Comparison of ENCODE assay signal across 8 mouse cellular contexts in the genomic region with DNA sequence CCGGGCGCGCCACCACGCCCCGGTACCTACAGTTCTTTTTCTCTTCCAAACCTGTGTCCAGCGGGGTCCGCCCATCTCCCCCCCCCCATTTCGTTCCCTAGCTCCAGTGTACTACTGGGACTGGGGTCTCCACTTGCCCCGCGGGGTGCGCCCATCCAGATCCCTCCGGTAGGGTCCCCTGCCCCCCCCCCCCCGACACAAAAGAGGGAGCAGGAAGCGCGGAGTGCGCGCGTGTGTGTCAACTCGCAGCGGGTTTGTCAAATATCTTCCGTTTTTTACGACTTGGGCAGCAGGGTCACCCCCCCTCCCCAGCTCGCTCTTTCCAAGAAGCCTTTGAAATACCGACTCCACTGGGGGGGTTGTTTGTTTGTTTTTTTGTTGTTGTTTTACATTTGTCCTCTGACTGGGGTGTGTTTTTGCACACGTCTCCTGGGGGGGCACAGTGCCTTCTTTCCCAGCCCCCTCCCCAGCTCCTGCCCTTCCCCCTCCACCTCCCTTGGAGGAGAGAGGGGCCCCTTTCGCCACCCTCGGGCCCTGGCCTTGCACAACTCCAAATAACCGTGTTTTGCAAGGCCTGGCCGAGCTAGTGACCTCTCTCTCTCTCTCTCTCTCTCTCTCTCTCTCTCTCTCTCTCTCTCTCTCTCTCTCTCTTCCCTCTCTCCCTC. TPM values are rescaled to one million over a fixed set of nuclear protein-coding genes. Genes with fewer than 3 reads are reported as not detected.
DNase-seq lines count a peak whose midpoint lies in the region; ATAC-seq and TF ChIP-seq lines count a peak whose summit lies in the region.

No protein-coding gene starts in this region.

- peak; percentile 40 to 61 for DNase-seq in adrenal gland, adult 18-20 months (ENCODE audit: low spot score in 2 of 2)
- DNase-seq in adrenal gland, adult 8-10 months = no peak
- DNase-seq in CH12.LX (ENCODE audit: extremely low read depth) = peak; percentile 51
- DNase-seq in lung, postnatal 0 days (ENCODE audit: low spot score) = peak; percentile 87
- no peak for DNase-seq in urinary bladder, adult 18-20 months (ENCODE audit: low spot score in 2 of 2)

- in situ Hi-C loops in CH12.LX (cut with MboI; ENCODE audit: low pct_ligation_motif_present, low pct_unique_long_range_greater_than_20kb, low sequenced_read_pairs) = loop anchor here (5.0 kb wide), 2 partner anchors 34 to 36 kb away; a partner anchor contains a TSS

- TF ChIP-seq EP300 in CH12.LX (IDR thresholded peaks at IDR 0.05; ENCODE audit: low read length) = no peak
- TF ChIP-seq EP300 in lung, postnatal 0 days (IDR thresholded peaks at IDR 0.05) = no peak

- H3K27ac ChIP-seq in CH12.LX (ENCODE audit: insufficient read depth, low read depth) = peak overlapping the region; percentile 80; the same call in 1 of the 2 replicates
- H3K27ac ChIP-seq in embryonic facial prominence, embryonic 12.5 days = peak overlapping the region; percentile 97
- peak overlapping the region; percentile 96 for H3K27ac ChIP-seq in intestine, embryonic 15.5 days
- H3K27ac ChIP-seq in lung, postnatal 0 days (ENCODE audit: low read length) = peak overlapping the region; percentile 95

- dilution Hi-C loops in CH12.LX (cut with MboI; ENCODE audit: extremely low pct_ligation_motif_present, extremely low pct_unique_long_range_greater_than_20kb, low sequenced_read_pairs) = no loop called here

- peak overlapping the region; percentile 72 to 96 (median 91) for H3K4me3 ChIP-seq in CH12.LX (replicated peaks in 1 of 3; ENCODE audit: low read depth in 2 of 3, low read length in 2 of 3, poor library complexity in 1 of 3)
- peak overlapping the region; percentile 96 for H3K4me3 ChIP-seq in embryonic facial prominence, embryonic 12.5 days
- peak overlapping the region; percentile 98 for H3K4me3 ChIP-seq in intestine, embryonic 15.5 days (replicated peaks)
- peak overlapping the region; percentile 78 for H3K4me3 ChIP-seq in lung, postnatal 0 days (ENCODE audit: low read depth, low read length)

- peaks cover 25 to 35% of the 10 kb centered on the region in 2 experiments for H3K36me3 ChIP-seq in CH12.LX (replicated peaks in 1 of 2; ENCODE audit: control insufficient read depth in 1 of 2, insufficient read depth in 1 of 2, low read length in 1 of 2)
- H3K36me3 ChIP-seq in embryonic facial prominence, embryonic 12.5 days = peaks cover 27% of the 10 kb centered on the region
- H3K36me3 ChIP-seq in intestine, embryonic 15.5 days = peaks cover 21% of the 10 kb centered on the region
- H3K36me3 ChIP-seq in lung, postnatal 0 days (ENCODE audit: insufficient read depth, low read length) = peaks cover 12% of the 10 kb centered on the region; the same call in 1 of the 2 replicates

- no peak for TF ChIP-seq CTCF in CH12.LX (conservative IDR thresholded peaks at IDR 0.05 in 1 of 2, IDR thresholded peaks at IDR 0.05 in 1 of 2; ENCODE audit: low read depth in 2 of 2, low read length in 2 of 2)
- TF ChIP-seq CTCF in lung, postnatal 0 days (IDR thresholded peaks at IDR 0.05) = no peak

- TF ChIP-seq RAD21 in CH12.LX (IDR thresholded peaks at IDR 0.05; ENCODE audit: low read depth, low read length) = no peak

- TF ChIP-seq POLR2A in CH12.LX (IDR thresholded peaks at IDR 0.05; ENCODE audit: low read depth, low read length) = peak; percentile 26; the same call in 1 of the 2 replicates

- peaks cover 10 to 66% of the 10 kb centered on the region in 2 experiments for H3K4me1 ChIP-seq in CH12.LX (ENCODE audit: control insufficient read depth in 1 of 2, insufficient read depth in 2 of 2)
- H3K4me1 ChIP-seq in embryonic facial prominence, embryonic 12.5 days = peaks cover 48% of the 10 kb centered on the region
- H3K4me1 ChIP-seq in intestine, embryonic 15.5 days (replicated peaks) = peaks cover 53% of the 10 kb centered on the region
- peaks cover 29% of the 10 kb centered on the region for H3K4me1 ChIP-seq in lung, postnatal 0 days (ENCODE audit: insufficient read depth, low read depth, low read length)

- no peaks in the 10 kb centered on the region for H3K27me3 ChIP-seq in CH12.LX (replicated peaks)
- H3K27me3 ChIP-seq in embryonic facial prominence, embryonic 12.5 days = peaks cover 5% of the 10 kb centered on the region
- H3K27me3 ChIP-seq in intestine, embryonic 15.5 days (replicated peaks) = peaks cover 3% of the 10 kb centered on the region; the same call in 1 of the 2 replicates
- no peaks in the 10 kb centered on the region for H3K27me3 ChIP-seq in lung, postnatal 0 days (replicated peaks; ENCODE audit: insufficient read depth, low read length)

- peak overlapping the region; percentile 98 for H3K9ac ChIP-seq in CH12.LX (ENCODE audit: insufficient read depth, low read depth)
- H3K9ac ChIP-seq in embryonic facial prominence, embryonic 12.5 days = peak overlapping the region; percentile 91
- peak overlapping the region; percentile 97 for H3K9ac ChIP-seq in intestine, embryonic 15.5 days
- peak overlapping the region; percentile 83 for H3K9ac ChIP-seq in lung, postnatal 0 days (replicated peaks; ENCODE audit: low read depth)

- H3K9me3 ChIP-seq in CH12.LX (replicated peaks; ENCODE audit: low read length) = no peaks in the 10 kb centered on the region
- H3K9me3 ChIP-seq in embryonic facial prominence, embryonic 12.5 days = no peaks in the 10 kb centered on the region
- no peaks in the 10 kb centered on the region for H3K9me3 ChIP-seq in intestine, embryonic 15.5 days
- H3K9me3 ChIP-seq in lung, postnatal 0 days (ENCODE audit: low read length) = no peaks in the 10 kb centered on the region

- peak overlapping the region; percentile 46; the same call in 1 of the 2 replicates for H3K4me2 ChIP-seq in CH12.LX (ENCODE audit: insufficient read depth, low read depth, poor library complexity, severe bottlenecking)
- peak overlapping the region; percentile 86 for H3K4me2 ChIP-seq in embryonic facial prominence, embryonic 12.5 days (replicated peaks)
- H3K4me2 ChIP-seq in intestine, embryonic 15.5 days (replicated peaks) = peak overlapping the region; percentile 92
- peak overlapping the region; percentile 90 for H3K4me2 ChIP-seq in lung, postnatal 0 days (replicated peaks; ENCODE audit: low read depth, low read length)

- H3K79me2 ChIP-seq in CH12.LX (replicated peaks; ENCODE audit: control insufficient read depth, extremely low read depth, insufficient read depth, poor library complexity, severe bottlenecking) = peaks cover 63% of the 10 kb centered on the region

- 0% methylated on average over 29 of the region's 29 CpGs for WGBS in embryonic facial prominence, embryonic 12.5 days
- 1% methylated on average over 29 of the region's 29 CpGs for WGBS in intestine, embryonic 15.5 days
- WGBS in lung, postnatal 0 days = 2% methylated on average over 25 of the region's 29 CpGs

- ATAC-seq in embryonic facial prominence, embryonic 12.5 days (ENCODE audit: insufficient number of reproducible peaks, insufficient read depth, low FRiP score, low TSS enrichment) = no peak
- peak; percentile 2; the same call in 1 of the 2 replicates for ATAC-seq in intestine, embryonic 15.5 days
- ATAC-seq in lung, postnatal 0 days = peak; percentile 16; the same call in 1 of the 2 replicates
- peak; percentile 23; the same call in 1 of the 2 replicates for ATAC-seq in neutrophil, adult 5-6 weeks (ENCODE audit: extremely low read depth, insufficient number of reproducible peaks, low FRiP score, poor library complexity, severe bottlenecking)

RNA-seq across cellular contexts. Expression of a gene that starts 1.3 kb away (rescaled TPM):
- total RNA-seq in adrenal gland, adult 18-20 months (2021) = 1 to 10 TPM; 3.6 to 4.3 TPM
- 1 to 10 TPM; 5.3 to 9.8 (median 7.5) TPM for total RNA-seq in adrenal gland, adult 8-10 months (2022)
- 114 and 161 TPM in 2 replicates for total RNA-seq in CH12.LX (2012; rRNA removed)
- 45.9 and 48.4 TPM in 2 replicates for total RNA-seq in CH12.LX (2014; rRNA removed)
- 84.7 and 94.4 TPM in 2 replicates for polyA plus RNA-seq in CH12.LX (2012; ENCODE audit: insufficient read length, low read depth)
- polyA plus RNA-seq in embryonic facial prominence, embryonic 12.5 days (2016; fragmentation: Nextera tagmentation; extraction: Ambion mirVana) = 4.9 and 6.6 TPM in 2 replicates
- polyA plus RNA-seq in intestine, embryonic 15.5 days (2015; fragmentation: Nextera tagmentation; extraction: Ambion mirVana) = 18.7 and 19.0 TPM in 2 replicates
- 4.8 and 7.1 TPM in 2 replicates for polyA plus RNA-seq in lung, postnatal 0 days (2015; fragmentation: Nextera tagmentation; extraction: Ambion mirVana)
- total RNA-seq in neutrophil, adult 5-6 weeks (2017) = 58.8 and 68.0 TPM in 2 replicates

RNA-seq across cellular contexts. Expression of a gene that starts 7.2 kb away (rescaled TPM):
- 100 to 1,000 TPM in 1 of 2 experiments, 10 to 100 TPM in 1; 92.0 to 107 TPM for total RNA-seq in adrenal gland, adult 18-20 months (2021)
- total RNA-seq in adrenal gland, adult 8-10 months (2022) = 100 to 1,000 TPM in 3 of 4 experiments, 10 to 100 TPM in 1; 99.4 to 132 (median 112) TPM
- total RNA-seq in CH12.LX (2012; rRNA removed) (20.9 and 22.3 TPM in 2 replicates), CH12.LX (2014; rRNA removed) (8.9 and 10.5 TPM in 2 replicates)
- 53.2 and 59.4 TPM in 2 replicates for polyA plus RNA-seq in CH12.LX (2012; ENCODE audit: insufficient read length, low read depth)
- 159 and 166 TPM in 2 replicates for polyA plus RNA-seq in embryonic facial prominence, embryonic 12.5 days (2016; fragmentation: Nextera tagmentation; extraction: Ambion mirVana)
- polyA plus RNA-seq in intestine, embryonic 15.5 days (2015; fragmentation: Nextera tagmentation; extraction: Ambion mirVana) = 108 and 116 TPM in 2 replicates
- polyA plus RNA-seq in lung, postnatal 0 days (2015; fragmentation: Nextera tagmentation; extraction: Ambion mirVana) = 123 and 129 TPM in 2 replicates
- total RNA-seq in neutrophil, adult 5-6 weeks (2017) = 147 and 149 TPM in 2 replicates

RNA-seq across cellular contexts. Expression of a gene that starts 11.4 kb away (rescaled TPM):
- total RNA-seq in adrenal gland, adult 18-20 months (2021) = 1 to 10 TPM; 1.0 to 2.2 TPM
- 1 to 10 TPM; 1.1 to 5.6 (median 4.0) TPM for total RNA-seq in adrenal gland, adult 8-10 months (2022)
- 0.21 and 0.76 TPM in 2 replicates for total RNA-seq in CH12.LX (2012; rRNA removed)
- total RNA-seq in CH12.LX (2014; rRNA removed) = 0.24 and 0.32 TPM in 2 replicates
- polyA plus RNA-seq in CH12.LX (2012; ENCODE audit: insufficient read length, low read depth) = 0.17 and 0.20 TPM in 2 replicates
- polyA plus RNA-seq in embryonic facial prominence, embryonic 12.5 days (2016; fragmentation: Nextera tagmentation; extraction: Ambion mirVana) = 0.85 and 1.4 TPM in 2 replicates
- polyA plus RNA-seq in intestine, embryonic 15.5 days (2015; fragmentation: Nextera tagmentation; extraction: Ambion mirVana) = 0.52 and 1.1 TPM in 2 replicates
- 1.6 and 1.7 TPM in 2 replicates for polyA plus RNA-seq in lung, postnatal 0 days (2015; fragmentation: Nextera tagmentation; extraction: Ambion mirVana)
- total RNA-seq in neutrophil, adult 5-6 weeks (2017) = 1.4 and 2.4 TPM in 2 replicates

RNA-seq across cellular contexts. Expression of a gene that starts 17.5 kb away (rescaled TPM):
- not detected for total RNA-seq in adrenal gland, adult 18-20 months (2021)
- not detected for total RNA-seq in adrenal gland, adult 8-10 months (2022)
- total RNA-seq in CH12.LX (2012; rRNA removed) (6.0 and 8.1 TPM in 2 replicates), CH12.LX (2014; rRNA removed) (not detected in 2 replicates)
- polyA plus RNA-seq in CH12.LX (2012; ENCODE audit: insufficient read length, low read depth) = not detected in 2 replicates
- 5.0 and 18.8 TPM in 2 replicates for polyA plus RNA-seq in embryonic facial prominence, embryonic 12.5 days (2016; fragmentation: Nextera tagmentation; extraction: Ambion mirVana)
- polyA plus RNA-seq in intestine, embryonic 15.5 days (2015; fragmentation: Nextera tagmentation; extraction: Ambion mirVana) = 17.7 TPM in 1 of 2 replicates, not detected in the other
- polyA plus RNA-seq in lung, postnatal 0 days (2015; fragmentation: Nextera tagmentation; extraction: Ambion mirVana) = not detected in 2 replicates
- total RNA-seq in neutrophil, adult 5-6 weeks (2017) = not detected in 2 replicates

RNA-seq across cellular contexts. Expression of a gene that starts 19.4 kb away (rescaled TPM):
- total RNA-seq in adrenal gland, adult 18-20 months (2021) = 10 to 100 TPM; 32.7 to 40.7 TPM
- total RNA-seq in adrenal gland, adult 8-10 months (2022) = 10 to 100 TPM; 50.9 to 60.7 (median 57.8) TPM
- total RNA-seq in CH12.LX (2012; rRNA removed) (12.1 and 14.4 TPM in 2 replicates), CH12.LX (2014; rRNA removed) (8.7 and 10.2 TPM in 2 replicates)
- polyA plus RNA-seq in CH12.LX (2012; ENCODE audit: insufficient read length, low read depth) = 20.7 and 22.8 TPM in 2 replicates
- polyA plus RNA-seq in embryonic facial prominence, embryonic 12.5 days (2016; fragmentation: Nextera tagmentation; extraction: Ambion mirVana) = 60.4 and 60.9 TPM in 2 replicates
- polyA plus RNA-seq in intestine, embryonic 15.5 days (2015; fragmentation: Nextera tagmentation; extraction: Ambion mirVana) = 37.3 and 39.8 TPM in 2 replicates
- 32.0 and 32.8 TPM in 2 replicates for polyA plus RNA-seq in lung, postnatal 0 days (2015; fragmentation: Nextera tagmentation; extraction: Ambion mirVana)
- 14.0 and 15.0 TPM in 2 replicates for total RNA-seq in neutrophil, adult 5-6 weeks (2017)

Comparison
In these comparisons a context has a peak if more than half of its experiments do, and no peak if none do; other contexts are left out.
1. DNase-seq: peak in adrenal gland, adult 18-20 months (2 of 2), CH12.LX (single experiment) and lung, postnatal 0 days (single experiment); none in adrenal gland, adult 8-10 months (single experiment) and urinary bladder, adult 18-20 months (0 of 2).
2. Peak in every context shown above with its lines, with median percentiles within 50 percentile points of each other: H3K27ac ChIP-seq, H3K4me2 ChIP-seq, H3K4me3 ChIP-seq and H3K9ac ChIP-seq.